Mouse (Mus musculus) kidney, adult 2 months (tissue): ENCODE measurements at regions not wholly inside any gene's neighbourhood (a gene's known extent, or its start where the extent isn't known, plus 50 kb on each side); places are given as distances from the start of the nearest gene placed in this dataset.

Source experiments
- DNase-seq: peaks from one replicate; pipeline ENCODE4 v3.0.0; 2021
- H3K27ac ChIP-seq: fragments of 200-500 bp; 2 replicates; pipeline ENCODE4 v1.5.1; 2012; ENCODE audit warnings: low read depth, low read length, control low read depth, inconsistent platforms; ENCODE audit not compliant: insufficient read depth
- H3K27me3 ChIP-seq: fragments of 200-500 bp; replicated peaks from 2 replicates; pipeline ENCODE4 v1.6.1; 2012; ENCODE audit warnings: mild to moderate bottlenecking, moderate library complexity, low read length, inconsistent platforms; ENCODE audit not compliant: control insufficient read depth, insufficient read depth
- H3K36me3 ChIP-seq: fragments of 200-500 bp; 2 replicates; pipeline ENCODE4 v1.6.1; 2012; ENCODE audit warnings: mild to moderate bottlenecking, moderate library complexity, low read length, inconsistent platforms; ENCODE audit not compliant: control insufficient read depth, insufficient read depth
- H3K4me1 ChIP-seq: fragments of 200-500 bp; 2 replicates; pipeline ENCODE4 v1.6.1; 2011; ENCODE audit warnings: low read length; ENCODE audit not compliant: control insufficient read depth, insufficient read depth
- H3K4me3 ChIP-seq: fragments of 200-500 bp; 2 replicates; pipeline ENCODE4 v1.5.1; 2011; ENCODE audit warnings: mild to moderate bottlenecking, low read depth, low read length, control low read depth; ENCODE audit not compliant: insufficient read depth
- CTCF ChIP-seq: fragments of 200-500 bp; conservative IDR thresholded peaks from 2 replicates; pipeline ENCODE4 v1.5.1; 2011; ENCODE audit warnings: low read depth, mild to moderate bottlenecking, control low read depth, low read length, moderate library complexity, mixed read lengths; ENCODE audit not compliant: insufficient read depth, insufficient read length
- POLR2A ChIP-seq: fragments of 200-500 bp; IDR thresholded peaks from one replicate; pipeline ENCODE4 v1.6.1; 2011; ENCODE audit warnings: low read depth, low read length, control low read depth
- WGBS: fragments of 180-500 bp; shearing (Covaris S2); methylation state at CpG from one replicate; pipeline ENCODE4 v1.1.7; 2018; 5-methylcytosine and 5-hydroxymethylcytosine counted together

- H3K4me1 ChIP-seq = no peaks in the 10 kb centered on the region
- H3K27me3 ChIP-seq = no peaks in the 10 kb centered on the region
- TF ChIP-seq CTCF (no peak), POLR2A (no peak)
- no peak for DNase-seq
- H3K4me3 ChIP-seq = no peak overlapping the region
- WGBS = 63% methylated on average over 12 of the region's 12 CpGs
- H3K27ac ChIP-seq = no peak overlapping the region
- no peaks in the 10 kb centered on the region for H3K36me3 ChIP-seq
Observed at GRCm38 (mm10) chr10:9166017-9166416, 280.1 kb upstream of the Sash1 start.

- H3K4me1 ChIP-seq = no peaks in the 10 kb centered on the region
- no peaks in the 10 kb centered on the region for H3K27me3 ChIP-seq
- no peak overlapping the region for H3K27ac ChIP-seq
- no peak for TF ChIP-seq POLR2A
- TF ChIP-seq CTCF = no peak
- WGBS = 77% methylated on average over 12 of the region's 12 CpGs
- H3K36me3 ChIP-seq = no peaks in the 10 kb centered on the region
- no peak overlapping the region for H3K4me3 ChIP-seq
- no peak for DNase-seq
Observed at GRCm38 (mm10) chr10:9165598-9165997, 279.7 kb upstream of the Sash1 start.

- Histone ChIP-seq H3K4me3 (no peak overlapping the region), H3K27ac (no peak overlapping the region), H3K27me3 (no peaks in the 10 kb centered on the region), H3K4me1 (no peaks in the 10 kb centered on the region), H3K36me3 (no peaks in the 10 kb centered on the region)
- WGBS = 84% methylated on average over 7 of the region's 7 CpGs
- TF ChIP-seq POLR2A (no peak), CTCF (no peak)
- DNase-seq = no peak
Observed at GRCm38 (mm10) chr10:9164333-9164732, 278.5 kb upstream of the Sash1 start.

- no peaks in the 10 kb centered on the region for H3K4me1 ChIP-seq
- 97% methylated on average over 7 of the region's 7 CpGs for WGBS
- H3K36me3 ChIP-seq = no peaks in the 10 kb centered on the region
- TF ChIP-seq CTCF (no peak), POLR2A (no peak)
- no peak for DNase-seq
- no peak overlapping the region for H3K27ac ChIP-seq
- no peaks in the 10 kb centered on the region for H3K27me3 ChIP-seq
- no peak overlapping the region for H3K4me3 ChIP-seq
Observed at GRCm38 (mm10) chr10:9161597-9161996, 275.7 kb upstream of the Sash1 start.

GRCm38 (mm10) chr10:9157299-9158215 is 271.7 kb upstream of the Sash1 start:
- Histone ChIP-seq H3K36me3 (no peaks in the 10 kb centered on the region), H3K4me3 (no peak overlapping the region), H3K27me3 (no peaks in the 10 kb centered on the region), H3K27ac (no peak overlapping the region), H3K4me1 (no peaks in the 10 kb centered on the region)
- 68% methylated on average over 10 of the region's 10 CpGs for WGBS
- DNase-seq = no peak
- TF ChIP-seq CTCF = no peak
- no peak for TF ChIP-seq POLR2A

- H3K4me1 ChIP-seq = no peaks in the 10 kb centered on the region
- no peaks in the 10 kb centered on the region for H3K27me3 ChIP-seq
- no peak for DNase-seq
- no peak overlapping the region for H3K27ac ChIP-seq
- H3K4me3 ChIP-seq = no peak overlapping the region
- 58% methylated on average over 2 of the region's 2 CpGs for WGBS
- H3K36me3 ChIP-seq = no peaks in the 10 kb centered on the region
- no peak for TF ChIP-seq POLR2A
- TF ChIP-seq CTCF = no peak
Observed at GRCm38 (mm10) chr10:9136099-9136498, 250.2 kb upstream of the Sash1 start.

GRCm38 (mm10) chr10:9134293-9135021 is 248.6 kb upstream of the Sash1 start:
- H3K36me3 ChIP-seq = no peaks in the 10 kb centered on the region
- WGBS = 50% methylated on average over 9 of the region's 9 CpGs
- TF ChIP-seq POLR2A (no peak), CTCF (no peak)
- H3K4me1 ChIP-seq = no peaks in the 10 kb centered on the region
- H3K27ac ChIP-seq = no peak overlapping the region
- H3K27me3 ChIP-seq = no peaks in the 10 kb centered on the region
- DNase-seq = no peak
- H3K4me3 ChIP-seq = no peak overlapping the region
